Mouse (Mus musculus) stomach, embryonic 15.5 days (tissue): ENCODE measurements around the gene 5031439G07Rik. TPM values are rescaled to one million over a fixed set of nuclear protein-coding genes. Genes with fewer than 3 reads are reported as not detected.

Source experiments
- ATAC-seq: fragments of 200-750 bp; cut with Nextera tagmentation; 2 replicates; pipeline ENCODE4 v1.8.0; 2017; ENCODE audit warnings: low read depth, moderate number of reproducible peaks, moderate TSS enrichment; ENCODE audit not compliant: insufficient read depth, low FRiP score
- H3K27ac ChIP-seq: fragments of 300-500 bp; sonication (generic); 2 replicates; pipeline ENCODE4 v1.5.1; 2015; ENCODE audit warnings: mild to moderate bottlenecking, inconsistent platforms
- H3K27me3 ChIP-seq: fragments of 300-500 bp; sonication (generic); replicated peaks from 2 replicates; pipeline ENCODE4 v1.6.1; 2015; ENCODE audit warnings: inconsistent platforms
- H3K36me3 ChIP-seq: fragments of 300-500 bp; sonication (generic); 2 replicates; pipeline ENCODE4 v1.6.1; 2015; ENCODE audit warnings: inconsistent platforms
- H3K4me1 ChIP-seq: fragments of 300-500 bp; sonication (generic); 2 replicates; pipeline ENCODE4 v1.6.1; 2015; ENCODE audit warnings: inconsistent platforms
- H3K4me2 ChIP-seq: fragments of 300-500 bp; sonication (generic); 2 replicates; pipeline ENCODE4 v1.6.1; 2015; ENCODE audit warnings: mild to moderate bottlenecking, inconsistent platforms
- H3K4me3 ChIP-seq: fragments of 300-500 bp; sonication (generic); replicated peaks from 2 replicates; pipeline ENCODE4 v1.5.1; 2015; ENCODE audit warnings: inconsistent platforms
- H3K9ac ChIP-seq: fragments of 300-500 bp; sonication (generic); 2 replicates; pipeline ENCODE4 v1.6.1; 2015; ENCODE audit warnings: inconsistent platforms
- H3K9me3 ChIP-seq: fragments of 300-500 bp; sonication (generic); 2 replicates; pipeline ENCODE4 v1.6.1; 2016; ENCODE audit warnings: inconsistent platforms
- WGBS: fragments of 180-500 bp; shearing (Covaris S2); methylation state at CpG from one replicate; pipeline ENCODE4 v1.1.7; 2015; 5-methylcytosine and 5-hydroxymethylcytosine counted together
- polyA plus RNA-seq: library from polyadenylated mRNA; unstranded; fragments of >200 nt; fragmentation: Nextera tagmentation; extraction: Ambion mirVana; gene quantifications from 2 replicates; pipeline ENCODE4 v1.2.1, GENCODE M21; 2015

Gene 5031439G07Rik
- polyA plus RNA-seq, 1 experiment from 2014 or later: 13.7 TPM

DNA sequence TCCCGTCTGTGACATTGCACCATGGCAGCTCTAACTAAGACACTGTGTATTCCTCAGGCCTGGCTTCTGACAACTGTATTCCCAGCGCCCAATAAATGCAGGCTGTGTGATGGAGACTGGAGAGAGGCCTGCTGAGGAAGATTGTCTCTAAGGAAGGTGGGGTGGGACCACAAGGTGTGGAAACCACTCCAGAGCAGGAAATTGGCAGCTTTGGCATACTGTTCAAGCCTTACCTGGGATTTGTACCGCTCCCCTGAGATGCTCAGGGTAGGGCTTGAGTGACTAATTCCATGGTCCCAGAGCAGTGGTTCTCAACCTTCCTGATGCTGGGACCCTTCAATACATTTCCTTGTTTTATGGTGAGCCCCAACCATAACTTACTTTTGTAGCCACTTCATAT, 747 bp upstream of the 5031439G07Rik start:
- Histone ChIP-seq H3K4me3 (no peak overlapping the region), H3K9me3 (no peaks in the 10 kb centered on the region), H3K27ac (no peak overlapping the region), H3K9ac (no peak overlapping the region), H3K4me2 (no peak overlapping the region), H3K4me1 (peaks cover 18% of the 10 kb centered on the region), H3K36me3 (no peaks in the 10 kb centered on the region), H3K27me3 (no peaks in the 10 kb centered on the region)
- no peak for ATAC-seq
- WGBS: 72% methylated on average over 3 of the region's 3 CpGs

- H3K4me3 ChIP-seq: peak overlapping the region; percentile 78
- WGBS: under 1% methylated on average over 52 of the region's 53 CpGs
- ATAC-seq: peak; percentile 57
- H3K36me3 ChIP-seq: no peaks in the 10 kb centered on the region
- H3K27ac ChIP-seq: peak overlapping the region; percentile 40
- no peaks in the 10 kb centered on the region for H3K27me3 ChIP-seq
- H3K4me1 ChIP-seq: peaks cover 22% of the 10 kb centered on the region
- peak overlapping the region; percentile 88 for H3K4me2 ChIP-seq
- peak overlapping the region; percentile 85 for H3K9ac ChIP-seq
- no peaks in the 10 kb centered on the region for H3K9me3 ChIP-seq
Observed at GRCm38 (mm10) chr15:84987020-84987815, 1.1 kb downstream of the 5031439G07Rik start.

DNA sequence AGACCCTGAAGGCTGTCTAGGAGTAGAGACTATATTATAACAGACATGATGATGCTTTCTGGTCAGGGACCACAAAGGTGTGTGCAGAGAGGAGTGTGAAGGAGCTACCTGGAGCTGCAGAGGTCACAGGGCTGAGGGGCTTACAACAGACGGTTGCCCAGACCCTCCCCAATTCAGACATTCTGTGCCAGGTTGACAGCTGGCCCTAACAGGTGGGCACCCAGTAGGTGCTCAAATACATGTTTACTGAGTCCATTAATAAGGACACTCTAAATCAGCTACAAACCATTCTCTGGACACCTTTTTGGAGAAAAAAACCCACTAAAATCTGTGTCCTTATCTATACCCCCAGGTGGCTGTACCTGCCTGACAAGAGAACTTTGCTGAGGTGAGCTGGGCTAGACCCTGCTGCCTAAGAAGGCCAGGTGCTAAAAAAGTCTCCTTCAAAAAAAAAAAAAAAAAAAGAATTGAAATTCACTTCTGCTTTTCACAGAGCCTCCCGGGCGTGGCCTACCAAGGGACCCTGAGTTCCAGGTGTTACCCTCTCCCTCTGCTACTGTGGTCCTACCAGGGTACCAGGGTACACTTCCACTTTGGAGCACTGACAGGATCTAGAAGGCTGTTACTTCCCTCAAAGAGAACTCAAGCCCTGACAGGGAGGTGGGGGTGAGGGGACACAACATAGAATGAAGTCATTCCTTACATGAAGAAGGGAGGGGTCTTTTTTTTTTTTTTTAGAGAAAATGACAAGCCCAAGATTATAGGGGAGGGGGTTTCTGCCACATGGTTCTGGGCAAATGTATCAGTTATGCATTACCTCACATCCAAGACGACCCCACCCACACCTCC, 2.0 kb downstream of the 5031439G07Rik start:
- Histone ChIP-seq H3K4me2 (peak overlapping the region; percentile 88), H3K9me3 (no peaks in the 10 kb centered on the region), H3K9ac (no peak overlapping the region), H3K36me3 (no peaks in the 10 kb centered on the region), H3K4me3 (peak overlapping the region; percentile 78), H3K27me3 (no peaks in the 10 kb centered on the region), H3K4me1 (peaks cover 22% of the 10 kb centered on the region), H3K27ac (no peak overlapping the region)
- WGBS: 66% methylated on average over 4 of the region's 4 CpGs
- ATAC-seq: no peak

DNA sequence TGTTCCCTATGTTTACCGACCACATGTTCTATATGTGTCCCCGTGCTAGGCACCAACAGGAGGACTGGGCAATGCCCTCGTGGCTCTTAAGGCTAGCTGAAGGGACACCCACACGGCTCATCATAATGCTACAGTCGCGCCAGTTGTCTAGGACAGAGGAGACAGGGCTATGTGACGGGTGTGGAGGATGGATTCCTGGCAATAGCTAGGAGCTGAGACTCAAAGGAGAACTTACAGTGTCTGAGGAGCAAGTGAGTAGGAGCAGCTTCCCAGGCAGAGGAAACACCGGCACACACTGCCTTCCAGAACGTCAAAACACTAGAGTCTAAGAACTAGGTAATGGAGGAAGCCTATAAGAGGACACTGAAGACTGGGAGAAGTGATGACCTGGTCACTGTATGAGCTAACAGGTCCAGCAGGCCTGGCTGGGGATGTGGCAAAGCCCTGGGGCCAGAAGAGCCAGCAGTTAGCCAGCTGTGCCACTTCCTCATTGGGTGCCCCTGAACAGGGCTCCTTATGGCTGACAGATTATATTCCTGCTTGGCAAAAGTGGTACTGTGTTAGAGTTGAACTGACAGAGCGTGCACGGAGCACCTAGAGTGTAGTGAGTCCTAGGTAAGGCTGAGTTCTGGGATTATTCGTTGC, 2.7 kb downstream of the 5031439G07Rik start:
- Histone ChIP-seq H3K9ac (no peak overlapping the region), H3K9me3 (no peaks in the 10 kb centered on the region), H3K4me2 (0 out of 2 replicates have a peak overlapping the region, but pooled peaks have one; percentile 1), H3K4me3 (no peak overlapping the region), H3K4me1 (peaks cover 22% of the 10 kb centered on the region), H3K27me3 (no peaks in the 10 kb centered on the region), H3K36me3 (no peaks in the 10 kb centered on the region), H3K27ac (no peak overlapping the region)
- ATAC-seq: no peak
- WGBS: 87% methylated on average over 12 of the region's 12 CpGs

DNA sequence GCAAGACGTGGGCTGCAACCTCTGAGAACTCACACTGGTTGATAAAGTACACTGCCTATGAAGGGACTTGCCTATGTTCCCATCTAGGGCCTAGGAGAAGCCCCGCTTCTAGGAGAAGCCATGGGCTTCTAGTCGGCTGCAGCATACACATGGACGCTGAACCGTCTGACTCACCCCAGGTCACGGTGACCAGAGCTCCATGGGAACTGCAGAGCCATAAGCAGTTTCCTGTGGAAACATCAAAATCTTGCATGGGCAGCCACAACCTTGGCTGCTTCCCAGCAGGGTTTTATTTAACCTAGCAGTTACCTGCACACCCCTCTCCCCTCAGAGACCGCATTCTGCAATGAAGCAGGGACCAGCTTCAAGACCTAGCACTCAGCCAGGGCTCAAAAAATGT, 4.6 kb downstream of the 5031439G07Rik start:
- no peak for ATAC-seq
- Histone ChIP-seq H3K4me3 (no peak overlapping the region), H3K9ac (no peak overlapping the region), H3K4me2 (no peak overlapping the region), H3K4me1 (peaks cover 22% of the 10 kb centered on the region), H3K27me3 (no peaks in the 10 kb centered on the region), H3K36me3 (no peaks in the 10 kb centered on the region), H3K27ac (no peak overlapping the region), H3K9me3 (no peaks in the 10 kb centered on the region)
- WGBS: 83% methylated on average over 7 of the region's 7 CpGs

- Histone ChIP-seq H3K4me3 (no peak overlapping the region), H3K27me3 (no peaks in the 10 kb centered on the region), H3K27ac (no peak overlapping the region), H3K9me3 (no peaks in the 10 kb centered on the region), H3K4me2 (no peak overlapping the region), H3K9ac (no peak overlapping the region), H3K36me3 (no peaks in the 10 kb centered on the region), H3K4me1 (peaks cover 18% of the 10 kb centered on the region)
- 65% methylated on average over 3 of the region's 3 CpGs for WGBS
- ATAC-seq: no peak
Observed at GRCm38 (mm10) chr15:84982888-84983287, 5.5 kb downstream of the 5031439G07Rik start.

DNA sequence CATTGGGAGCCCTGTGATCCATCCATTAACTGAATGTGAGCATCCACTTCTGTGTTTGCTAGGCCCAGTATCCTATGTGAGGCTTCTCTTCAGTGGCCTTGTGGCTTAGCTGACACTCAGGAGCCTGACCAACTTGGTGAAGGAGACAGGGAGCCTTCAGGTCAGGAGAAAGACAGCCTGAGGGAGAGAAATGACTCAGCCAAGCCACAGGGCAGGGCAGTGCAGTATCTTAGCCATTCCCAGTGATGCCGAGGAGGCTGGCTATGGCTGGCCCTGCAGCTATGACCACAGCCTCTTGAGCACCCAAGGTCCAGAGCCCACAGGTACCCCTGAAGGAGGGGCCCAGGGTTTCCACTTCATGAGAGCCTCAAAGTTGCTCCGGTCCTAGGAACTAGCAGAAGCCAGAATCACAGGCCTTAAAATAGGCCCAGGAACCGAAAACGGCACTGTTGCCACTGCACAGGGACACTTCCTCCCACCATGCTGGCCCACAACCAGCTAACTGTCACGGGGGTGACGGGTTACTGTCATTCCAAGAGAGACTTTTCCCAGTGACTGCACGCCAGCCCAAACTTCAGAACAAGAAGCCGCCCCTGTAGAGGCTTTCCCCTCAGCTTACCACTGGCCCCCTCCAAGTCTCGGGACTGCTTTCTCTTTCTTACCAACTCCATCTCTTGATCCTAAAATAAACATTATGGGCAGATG, 6.6 kb downstream of the 5031439G07Rik start:
- Histone ChIP-seq H3K9ac (no peak overlapping the region), H3K27ac (no peak overlapping the region), H3K4me3 (no peak overlapping the region), H3K4me2 (no peak overlapping the region), H3K4me1 (peaks cover 12% of the 10 kb centered on the region), H3K9me3 (no peaks in the 10 kb centered on the region), H3K36me3 (no peaks in the 10 kb centered on the region), H3K27me3 (no peaks in the 10 kb centered on the region)
- no peak for ATAC-seq
- 66% methylated on average over 9 of the region's 9 CpGs for WGBS

- 22% methylated on average over 4 of the region's 4 CpGs for WGBS
- no peak for ATAC-seq
- Histone ChIP-seq H3K4me3 (no peak overlapping the region), H3K9ac (no peak overlapping the region), H3K4me1 (0 out of 2 replicates have a peak, but pooled peaks cover 9% of the 10 kb centered on the region), H3K4me2 (no peak overlapping the region), H3K27ac (no peak overlapping the region), H3K27me3 (no peaks in the 10 kb centered on the region), H3K36me3 (no peaks in the 10 kb centered on the region), H3K9me3 (no peaks in the 10 kb centered on the region)
Observed at GRCm38 (mm10) chr15:84975729-84976128, 12.6 kb downstream of the 5031439G07Rik start.

DNA sequence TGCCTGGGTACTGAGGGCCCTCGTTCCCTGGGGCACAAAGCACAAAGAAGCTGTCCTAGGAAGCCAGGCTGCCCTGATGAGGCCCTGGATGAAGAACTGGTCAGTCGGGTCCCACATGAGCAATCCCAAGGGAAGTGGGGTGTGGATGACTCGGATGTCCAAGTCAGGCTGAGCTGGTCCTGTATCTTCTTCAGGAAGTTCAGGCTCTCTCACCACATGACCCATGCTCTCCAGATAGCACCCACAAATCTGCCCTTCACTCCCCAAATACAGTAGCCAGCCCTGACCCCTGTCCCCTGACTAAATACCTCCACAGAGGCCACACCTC, 14.8 kb downstream of the 5031439G07Rik start:
- Histone ChIP-seq H3K27ac (no peak overlapping the region), H3K27me3 (no peaks in the 10 kb centered on the region), H3K4me2 (no peak overlapping the region), H3K4me3 (no peak overlapping the region), H3K9ac (no peak overlapping the region), H3K9me3 (no peaks in the 10 kb centered on the region), H3K4me1 (0 out of 2 replicates have a peak, but pooled peaks cover 9% of the 10 kb centered on the region), H3K36me3 (no peaks in the 10 kb centered on the region)
- 70% methylated on average over 3 of the region's 3 CpGs for WGBS
- ATAC-seq: no peak

DNA sequence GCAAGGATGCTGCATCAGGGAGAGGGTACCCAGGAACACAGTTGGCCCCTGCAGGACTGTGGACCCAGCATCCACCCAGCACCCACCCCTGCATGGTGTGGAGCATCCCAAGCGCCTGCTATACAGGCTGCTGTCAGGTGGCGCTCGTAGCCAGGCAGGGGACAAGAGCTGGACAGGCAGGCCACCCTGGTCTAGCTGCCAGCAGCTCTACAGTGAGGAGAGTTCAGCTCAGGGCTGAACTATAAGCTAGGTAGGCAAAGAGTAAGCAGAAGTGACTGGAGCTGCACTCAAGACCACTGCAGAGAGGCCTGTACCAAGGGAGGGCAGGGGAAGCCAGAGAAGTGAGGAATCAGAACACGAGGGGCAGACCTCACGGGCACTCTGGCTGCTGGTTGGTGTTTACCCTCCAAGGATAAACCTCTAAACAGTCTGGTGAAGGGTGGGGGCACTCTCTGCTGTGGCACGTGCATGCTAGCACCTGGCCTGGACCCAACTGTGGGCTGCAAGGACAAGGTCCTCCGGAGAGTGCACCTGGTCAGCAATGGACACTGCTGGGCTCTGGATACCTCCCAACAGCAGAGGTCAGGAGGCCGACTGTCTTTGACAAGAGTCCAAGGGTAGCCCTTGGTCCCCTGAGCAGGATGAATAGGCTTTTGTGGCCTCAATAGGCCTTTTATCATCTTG, 15.3 kb downstream of the 5031439G07Rik start:
- Histone ChIP-seq H3K4me3 (no peak overlapping the region), H3K27me3 (no peaks in the 10 kb centered on the region), H3K27ac (no peak overlapping the region), H3K4me2 (no peak overlapping the region), H3K36me3 (no peaks in the 10 kb centered on the region), H3K9ac (no peak overlapping the region), H3K9me3 (no peaks in the 10 kb centered on the region), H3K4me1 (0 out of 2 replicates have a peak, but pooled peaks cover 9% of the 10 kb centered on the region)
- 70% methylated on average over 8 of the region's 8 CpGs for WGBS
- ATAC-seq: no peak

DNA sequence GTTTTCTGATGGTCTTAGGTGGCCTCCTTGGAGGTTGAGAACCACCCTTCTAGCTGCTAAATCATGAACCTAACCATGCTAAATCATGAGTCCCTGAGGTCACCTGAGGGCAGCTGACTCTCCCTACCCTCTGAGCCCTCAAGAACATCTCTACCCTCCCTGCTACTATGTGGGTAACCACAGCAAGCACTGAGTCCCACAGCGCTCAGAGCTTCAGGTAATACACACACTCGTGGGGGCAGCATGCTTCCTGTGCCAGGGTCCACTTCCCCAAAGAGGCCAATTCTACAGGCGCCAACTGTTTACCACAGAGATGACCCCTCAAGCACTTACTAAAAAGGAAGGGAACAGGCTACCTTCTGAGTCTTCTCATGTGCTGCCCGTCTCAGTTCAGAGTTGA, 19.8 kb downstream of the 5031439G07Rik start:
- Histone ChIP-seq H3K9me3 (no peaks in the 10 kb centered on the region), H3K36me3 (no peaks in the 10 kb centered on the region), H3K27me3 (no peaks in the 10 kb centered on the region), H3K9ac (no peak overlapping the region), H3K4me2 (no peak overlapping the region), H3K4me1 (0 out of 2 replicates have a peak, but pooled peaks cover 2% of the 10 kb centered on the region), H3K27ac (no peak overlapping the region), H3K4me3 (no peak overlapping the region)
- 81% methylated on average over 4 of the region's 4 CpGs for WGBS
- no peak for ATAC-seq
